In genomic region chr11:121740906-121741305, GRCm38 (mm10) we compare ENCODE assay signal across 9 mouse cellular contexts. TPM values are rescaled to one million over a fixed set of nuclear protein-coding genes. Genes with fewer than 3 reads are reported as not detected.
DNase-seq lines count a peak whose midpoint lies in the region; ATAC-seq and TF ChIP-seq lines count a peak whose summit lies in the region.
"Had no signal": no experiment of that assay in that cellular context is flagged by ENCODE, and none has a peak within 500 bp of the region (broad histone marks: within the 10 kb centered on the region; RNA-seq: fewer than 3 reads in every experiment).

No protein-coding gene starts in this region.

- POLR2A ChIA-PET in Patski (lab: Charles Lee): no interaction called here

- peak; percentile 29 to 57 for DNase-seq in heart, adult 2 months
- no peak for DNase-seq in Patski (ENCODE audit: low read depth, low spot score)
- peak; percentile 28 for DNase-seq in kidney, adult 9 months
- DNase-seq in B cell, adult 2 months: no peak
- DNase-seq: liver had no signal

- no peaks in the 10 kb centered on the region for H3K9me3 ChIP-seq in heart, embryonic 11.5 days (replicated peaks; ENCODE audit: control insufficient read depth, low read length)
- H3K9me3 ChIP-seq in hindbrain, embryonic 13.5 days: no peaks in the 10 kb centered on the region

- no peak for ATAC-seq in heart, embryonic 11.5 days (replicated peaks; ENCODE audit: insufficient number of reproducible peaks, low FRiP score, low TSS enrichment)
- ATAC-seq in Patski: peak; percentile 13
- ATAC-seq in inflammation-experienced regulatory T-cells, adult 6 months: no peak
- no peak for ATAC-seq in hindbrain, embryonic 13.5 days (ENCODE audit: low FRiP score)

- no peak overlapping the region for H3K4me3 ChIP-seq in heart, adult 2 months
- H3K4me3 ChIP-seq in heart, embryonic 11.5 days (ENCODE audit: low read depth, low read length): no peak overlapping the region
- H3K4me3 ChIP-seq in macrophage (ENCODE audit: inconsistent target): no peak overlapping the region
- no peak overlapping the region for H3K4me3 ChIP-seq in hindbrain, embryonic 13.5 days

- TF ChIP-seq POLR2A in heart, adult 2 months (IDR thresholded peaks at IDR 0.05; ENCODE audit: insufficient read depth, low read depth, low read length): no peak

- H3K27ac ChIP-seq in heart, adult 2 months: peak overlapping the region; percentile 15; the same call in 1 of the 2 replicates
- H3K27ac ChIP-seq in heart, embryonic 11.5 days (ENCODE audit: low read depth, low read length): no peak overlapping the region
- peak overlapping the region; percentile 100 for H3K27ac ChIP-seq in macrophage
- H3K27ac ChIP-seq in hindbrain, embryonic 13.5 days: no peak overlapping the region

- intact Hi-C loops in heart, adult 2 months (cut with DNase I): loop anchor here (5.0 kb wide), 1 partner anchor 84 kb away; no protein-coding TSS in a partner anchor

- H3K4me2 ChIP-seq in heart, embryonic 11.5 days: no peak overlapping the region
- no peak overlapping the region for H3K4me2 ChIP-seq in hindbrain, embryonic 13.5 days

- H3K9ac ChIP-seq in heart, adult 2 months (ENCODE audit: low read depth, low read length): no peak overlapping the region
- H3K9ac ChIP-seq in heart, embryonic 11.5 days (ENCODE audit: low read depth, low read length): no peak overlapping the region
- H3K9ac ChIP-seq in hindbrain, embryonic 13.5 days: no peak overlapping the region

- peaks cover 4% of the 10 kb centered on the region for H3K4me1 ChIP-seq in heart, adult 2 months (ENCODE audit: control insufficient read depth, insufficient read depth, low read length)
- H3K4me1 ChIP-seq in heart, embryonic 11.5 days (ENCODE audit: control insufficient read depth, insufficient read depth, low read length): no peaks in the 10 kb centered on the region; the same call in 1 of the 2 replicates
- 0 out of 2 replicates have a peak, but pooled peaks cover 8% of the 10 kb centered on the region for H3K4me1 ChIP-seq in hindbrain, embryonic 13.5 days (replicated peaks)

- no peaks in the 10 kb centered on the region for H3K79me2 ChIP-seq in heart, adult 2 months (replicated peaks; ENCODE audit: control insufficient read depth, insufficient read depth, low read length)
- H3K79me2 ChIP-seq in macrophage (ENCODE audit: inconsistent target): no peaks in the 10 kb centered on the region

- CTCF ChIA-PET in Patski (lab: Charles Lee): interaction anchor here (0.9 to 1.4 kb wide), 3 partner anchors 8 to 21 kb away, joined by 3 to 4 read pairs (median 3); no protein-coding TSS in a partner anchor

- in situ Hi-C loops in Patski (cut with MboI; ENCODE audit: low pct_unique_long_range_greater_than_20kb): no loop called here

- no peak for TF ChIP-seq CTCF in heart, adult 2 months (IDR thresholded peaks at IDR 0.05)
- TF ChIP-seq CTCF in Patski (IDR thresholded peaks at IDR 0.05): no peak

- no peaks in the 10 kb centered on the region for H3K27me3 ChIP-seq in heart, adult 2 months (ENCODE audit: control insufficient read depth, insufficient read depth, low read length)
- H3K27me3 ChIP-seq in heart, embryonic 11.5 days (ENCODE audit: control insufficient read depth, insufficient read depth, low read length): no peaks in the 10 kb centered on the region
- H3K27me3 ChIP-seq in Patski: no peaks in the 10 kb centered on the region
- no peaks in the 10 kb centered on the region for H3K27me3 ChIP-seq in hindbrain, embryonic 13.5 days

- no peak for TF ChIP-seq EP300 in heart, adult 2 months (IDR thresholded peaks at IDR 0.05; ENCODE audit: insufficient read depth, low read depth, low read length)

- no peaks in the 10 kb centered on the region for H3K36me3 ChIP-seq in heart, adult 2 months (ENCODE audit: control insufficient read depth, insufficient read depth, low read length)
- no peaks in the 10 kb centered on the region for H3K36me3 ChIP-seq in heart, embryonic 11.5 days (ENCODE audit: control insufficient read depth, insufficient read depth, low read length)
- H3K36me3 ChIP-seq in macrophage (ENCODE audit: inconsistent target): no peaks in the 10 kb centered on the region
- H3K36me3 ChIP-seq in hindbrain, embryonic 13.5 days: no peaks in the 10 kb centered on the region

- 11% methylated on average over 1 of the region's 1 CpGs for WGBS in heart, adult 2 months
- 52% methylated on average over 1 of the region's 1 CpGs for WGBS in heart, embryonic 11.5 days (ENCODE audit: insufficient replicate concordance)
- 0% methylated on average over 1 of the region's 1 CpGs for WGBS in macrophage (ENCODE audit: missing documents)
- 70% methylated on average over 1 of the region's 1 CpGs for WGBS in hindbrain, embryonic 13.5 days

RNA-seq across cellular contexts. Expression of gene Metrnl, which starts 39.6 kb away (rescaled TPM):
- total RNA-seq in heart, adult 2 months (2021): 10 to 100 TPM; 18.0 to 21.2 TPM
- 20.4 and 27.1 TPM in 2 replicates for polyA plus RNA-seq in heart, adult 2 months (2012; rRNA removed)
- 6.0 and 7.0 TPM in 2 replicates for polyA plus RNA-seq in heart, embryonic 11.5 days (2014; fragmentation: Nextera tagmentation; extraction: Ambion mirVana)
- polyA plus RNA-seq in Patski (2021) (89.5 TPM), macrophage (2018) (161 to 284 TPM (median 167 TPM) in 3 replicates)
- 100 to 1,000 TPM in 20 of 26 experiments, 10 to 100 TPM in 6; 43.4 to 244 (median 138) TPM for total RNA-seq in macrophage (2018; cell fraction: chromatin; rRNA removed)
- total RNA-seq in macrophage (2018; cell fraction: cytosol; rRNA removed): 100 to 1,000 TPM; 176 to 352 (median 243) TPM
- total RNA-seq in macrophage (2018; cell fraction: nucleus; rRNA removed): 100 to 1,000 TPM; 107 to 327 (median 236) TPM
- 1 to 10 TPM in 2 of 3 experiments, under 1 TPM in 1; 0.55 to 3.0 (median 2.1) TPM for polyA plus RNA-seq in inflammation-experienced regulatory T-cells, adult 6 months (2017; shearing (Covaris generic))
- polyA plus RNA-seq in hindbrain, embryonic 13.5 days (2015; fragmentation: Nextera tagmentation; extraction: Ambion mirVana): 15.9 and 17.2 TPM in 2 replicates

Comparison
In these comparisons a context has a peak if more than half of its experiments do, and no peak if none do; other contexts are left out.
1. H3K27ac ChIP-seq: peak in heart, adult 2 months (single experiment) and macrophage (single experiment); none in heart, embryonic 11.5 days (single experiment) and hindbrain, embryonic 13.5 days (single experiment).
2. DNase-seq: peak in heart, adult 2 months (2 of 2) and kidney, adult 9 months (single experiment); none in Patski (single experiment) and B cell, adult 2 months (0 of 2).